Mouse (Mus musculus): ENCODE data around the gene Prps2.
"Not testable (repeated sequence)": the region's sequence is repeated elsewhere in the genome, so short reads cannot be mapped to it uniquely, and the experiment has no call there.

Prps2 gene

DNA sequence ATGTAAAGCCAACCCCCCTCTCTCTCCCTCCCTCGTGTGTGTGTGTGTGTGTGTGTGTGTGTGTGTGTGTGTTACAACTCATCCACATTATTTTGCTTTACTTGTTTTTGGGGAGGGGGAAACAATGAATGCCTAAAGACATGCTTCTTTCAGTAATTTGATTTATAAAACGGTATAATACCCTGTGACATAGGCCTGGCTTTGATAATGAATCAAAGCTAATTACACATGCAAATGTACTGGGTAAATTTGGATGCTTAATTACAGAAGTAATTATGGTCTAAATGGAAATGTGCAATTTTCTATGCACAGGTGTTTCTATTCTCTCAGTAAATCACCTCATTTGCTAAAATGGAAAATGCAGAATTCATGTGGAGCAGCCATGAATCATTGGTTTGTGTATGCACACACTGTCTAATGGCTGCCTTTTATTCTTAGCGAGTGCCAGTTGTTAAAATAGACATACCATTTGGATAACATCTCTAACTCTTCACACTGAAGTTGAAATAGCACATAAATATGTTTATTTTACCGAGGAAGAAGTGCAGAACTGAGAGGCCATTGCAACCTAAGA is 61.2 kb downstream of the Prps2 start:
- DNase-seq = no peak

DNA sequence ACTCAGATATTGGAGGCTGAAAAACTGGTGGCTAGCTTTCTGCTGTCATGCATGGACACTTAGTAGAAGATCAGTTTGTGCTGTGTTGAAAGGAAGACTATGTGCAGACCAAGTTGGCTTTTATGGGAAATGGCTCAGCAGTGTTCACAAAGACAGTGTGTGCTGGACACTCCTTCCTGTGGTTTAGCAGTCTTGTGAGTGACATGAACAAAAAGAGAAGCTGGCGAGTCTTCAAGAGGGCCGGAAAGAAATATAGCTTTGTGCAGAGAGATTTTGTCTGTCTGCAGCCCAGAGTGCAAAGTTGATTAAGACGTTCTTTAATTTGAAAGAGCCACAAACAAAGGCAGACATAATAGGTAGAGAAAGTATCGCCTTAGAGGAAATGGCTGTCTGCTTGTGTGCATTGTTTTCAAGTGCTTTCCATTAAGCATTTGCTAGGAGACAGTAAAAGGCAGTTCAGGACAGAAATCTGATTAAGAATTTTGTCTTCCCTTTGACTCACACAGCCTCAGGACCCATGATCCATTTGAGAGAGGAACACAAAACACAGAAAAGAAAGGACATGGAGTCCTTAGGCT is 63.6 kb downstream of the Prps2 start:
- DNase-seq = no peak

DNA sequence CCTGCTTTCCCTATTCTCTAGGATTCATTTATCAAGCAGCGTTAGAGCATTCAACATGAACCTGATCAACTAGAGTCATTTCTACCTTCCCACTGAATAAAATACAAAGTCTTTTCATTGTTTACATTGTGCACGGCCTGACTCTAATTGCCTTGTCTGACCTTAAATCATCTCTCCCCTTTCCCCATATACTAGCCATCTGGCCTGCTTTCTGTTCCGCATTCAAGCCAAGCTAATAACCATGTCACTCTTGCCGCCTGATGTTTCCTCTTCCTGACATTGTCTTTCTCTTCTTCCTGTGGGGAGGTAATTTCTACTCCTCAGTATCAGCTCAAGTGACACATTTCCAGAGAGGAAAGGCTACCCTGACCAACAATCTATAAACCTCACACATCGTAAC is 66.8 kb downstream of the Prps2 start:
- no peak for DNase-seq

DNA sequence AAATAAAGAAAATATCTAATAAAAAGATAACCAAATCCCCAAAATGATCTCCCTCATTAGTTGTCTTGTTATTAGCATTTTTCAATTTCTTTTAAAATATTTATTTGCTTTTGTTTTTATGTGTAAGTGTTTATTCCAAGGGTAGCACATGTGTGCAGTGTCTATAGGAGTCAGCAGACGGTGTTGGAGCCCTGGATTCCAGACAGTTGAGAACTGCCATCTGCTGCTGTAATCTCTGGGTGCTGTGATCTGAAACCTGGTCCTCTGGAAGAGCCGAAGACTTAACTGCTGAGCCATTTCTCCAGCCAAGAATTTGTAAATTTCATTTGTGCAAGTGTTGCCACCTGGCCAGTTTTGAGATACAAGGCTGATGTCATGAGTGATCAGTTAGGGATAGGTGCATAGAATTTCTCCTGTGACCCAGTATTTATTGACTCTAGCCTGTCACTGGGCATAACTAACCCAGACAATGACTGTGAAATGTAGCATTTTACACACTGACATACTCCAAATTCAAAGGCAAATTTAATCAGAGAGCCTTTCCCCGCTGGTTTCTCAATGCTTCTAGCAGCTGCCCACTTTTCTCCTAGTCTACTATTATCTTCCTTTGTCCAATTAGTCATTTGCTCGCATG is 67.3 kb downstream of the Prps2 start:
- no peak for DNase-seq

GRCm38 (mm10) chrX:167302061-167302460 is 80.5 kb downstream of the Prps2 start:
- not testable (repeated sequence) for DNase-seq
